Mouse (Mus musculus) liver, adult 2 months (tissue): ENCODE results near the gene Crbn.

ENCODE experiments used
- CTCF ChIP-seq: fragments of 200-500 bp; IDR thresholded peaks from 2 replicates; pipeline ENCODE4 v1.5.1; 2011; ENCODE audit warnings: low read depth, low read length, control low read depth
- POLR2A ChIP-seq: fragments of 200-500 bp; IDR thresholded peaks from 2 replicates; pipeline ENCODE4 v1.6.1; 2011; ENCODE audit warnings: low read length, control low read depth; ENCODE audit not compliant: insufficient read depth; ENCODE audit errors: extremely low read depth

DNA sequence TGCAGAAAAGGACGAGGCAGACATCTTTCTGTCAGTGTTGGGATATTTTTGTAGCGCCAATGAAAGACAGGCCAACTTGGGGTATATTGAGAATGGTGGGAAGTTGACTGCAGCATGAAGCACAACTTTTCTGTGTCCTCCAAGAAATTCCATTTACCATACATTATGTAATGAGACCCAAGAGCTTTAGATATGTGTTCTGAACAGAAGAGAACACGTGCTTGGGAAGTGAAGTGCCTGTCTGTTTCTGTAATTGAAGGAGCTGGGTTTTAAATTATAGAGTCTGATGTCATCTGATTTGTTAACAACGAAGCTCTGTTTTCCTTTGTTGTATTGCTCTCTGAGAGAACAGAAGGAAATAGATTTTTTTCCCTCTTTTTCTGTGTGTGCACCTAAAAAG, 29.8 kb downstream of the Crbn start:
- no peak for TF ChIP-seq CTCF
- no peak for TF ChIP-seq POLR2A
